Mouse (Mus musculus): ENCODE measurements around the gene Vil1. TPM values are rescaled to one million over a fixed set of nuclear protein-coding genes. Genes with fewer than 3 reads are reported as not detected.

Gene Vil1
- polyA plus RNA-seq, 1 experiment, result not detected

DNA sequence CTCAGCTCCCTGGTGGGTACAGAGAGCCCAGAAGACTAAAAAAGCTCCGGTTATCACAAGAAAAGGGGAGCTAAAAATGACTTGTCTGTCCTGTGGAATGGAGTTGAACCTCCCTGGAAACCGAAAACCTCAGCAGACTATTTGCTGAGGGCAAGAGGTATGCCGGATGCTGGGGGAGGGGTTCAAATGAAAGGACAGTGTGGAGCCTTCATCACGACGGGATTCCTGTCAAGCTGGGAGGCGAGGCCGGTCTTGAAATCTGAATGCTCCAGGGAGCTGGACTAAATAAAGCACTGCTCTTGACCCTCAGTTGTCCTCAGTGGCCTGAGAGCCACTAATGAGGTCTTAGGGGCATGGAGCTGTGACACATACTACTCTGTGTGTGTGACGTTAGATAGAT, 14.0 kb downstream of the Vil1 start:
- WGBS, result 87% methylated on average over 8 of the region's 8 CpGs
- DNase-seq (ENCODE audit: low read depth in 1 of 2, low spot score in 2 of 2), result no peak
- Histone ChIP-seq H3K27ac (ENCODE audit: insufficient read depth, low read length) (no peak overlapping the region), H3K27me3 (ENCODE audit: control insufficient read depth, insufficient read depth, low read length) (no peaks in the 10 kb centered on the region), H3K36me3 (ENCODE audit: control insufficient read depth, insufficient read depth, low read length) (no peaks in the 10 kb centered on the region), H3K4me3 (ENCODE audit: extremely low read depth, insufficient read depth, insufficient read length) (no peak overlapping the region), H3K4me1 (ENCODE audit: control insufficient read depth, insufficient read depth, insufficient read length) (no peaks in the 10 kb centered on the region)
- TF ChIP-seq CTCF (IDR thresholded peaks at IDR 0.05; ENCODE audit: extremely low read depth, insufficient read depth, insufficient read length, insufficient replicate concordance) (no peak), POLR2A (IDR thresholded peaks at IDR 0.05; ENCODE audit: low read depth, low read length) (no peak)

DNA sequence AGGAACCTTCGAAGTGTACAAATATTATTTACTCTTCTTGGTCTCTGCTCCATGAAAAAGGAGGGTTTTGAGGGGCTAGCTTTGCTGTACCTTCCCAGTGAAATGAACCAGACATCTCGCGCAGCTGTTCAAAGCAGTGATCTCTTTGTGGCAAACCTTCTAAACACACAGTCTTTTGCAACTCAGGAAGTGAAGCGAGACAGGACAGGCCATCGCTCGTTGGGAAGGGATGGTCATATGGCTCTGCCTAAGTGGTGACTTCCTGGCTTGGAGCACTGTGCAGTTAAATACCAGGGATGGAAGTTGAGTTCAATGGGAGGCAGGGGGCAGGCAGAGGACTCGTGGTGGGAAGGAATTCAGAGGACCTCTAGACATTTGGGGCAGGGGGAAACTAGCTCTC, 16.7 kb downstream of the Vil1 start:
- H3K36me3 ChIP-seq (ENCODE audit: control insufficient read depth, insufficient read depth, low read length), result no peaks in the 10 kb centered on the region
- DNase-seq (ENCODE audit: low read depth in 1 of 2, low spot score in 2 of 2), result no peak
- H3K4me3 ChIP-seq (ENCODE audit: extremely low read depth, insufficient read depth, insufficient read length), result no peak overlapping the region
- no peaks in the 10 kb centered on the region for H3K27me3 ChIP-seq (ENCODE audit: control insufficient read depth, insufficient read depth, low read length)
- no peak for TF ChIP-seq POLR2A (IDR thresholded peaks at IDR 0.05; ENCODE audit: low read depth, low read length)
- TF ChIP-seq CTCF (IDR thresholded peaks at IDR 0.05; ENCODE audit: extremely low read depth, insufficient read depth, insufficient read length, insufficient replicate concordance), result no peak
- H3K27ac ChIP-seq (ENCODE audit: insufficient read depth, low read length), result no peak overlapping the region
- no peaks in the 10 kb centered on the region for H3K4me1 ChIP-seq (ENCODE audit: control insufficient read depth, insufficient read depth, insufficient read length)
- 48% methylated on average over 7 of the region's 7 CpGs for WGBS

DNA sequence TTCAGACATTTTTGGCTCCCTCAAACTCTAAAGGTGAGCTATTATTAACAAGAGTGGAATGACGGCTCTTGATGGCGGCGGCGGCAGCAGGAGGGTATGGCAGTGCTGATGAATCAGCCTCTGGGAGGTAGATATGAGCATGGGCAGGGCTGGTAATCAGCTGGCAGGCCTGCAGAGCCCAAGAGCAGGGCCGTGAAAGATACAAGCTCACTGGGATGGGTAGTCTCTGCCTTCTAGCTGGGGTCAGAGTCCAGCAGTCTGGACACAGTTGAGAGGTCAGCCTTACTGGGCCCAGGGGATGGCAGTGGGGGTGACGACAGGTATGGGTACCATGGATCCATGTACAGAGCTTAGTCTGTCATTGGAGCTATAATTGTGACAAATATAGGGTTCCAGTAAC, 24.0 kb downstream of the Vil1 start:
- no peaks in the 10 kb centered on the region for H3K27me3 ChIP-seq (ENCODE audit: control insufficient read depth, insufficient read depth, low read length)
- no peak overlapping the region for H3K27ac ChIP-seq (ENCODE audit: insufficient read depth, low read length)
- no peak overlapping the region for H3K4me3 ChIP-seq (ENCODE audit: extremely low read depth, insufficient read depth, insufficient read length)
- peaks cover 2% of the 10 kb centered on the region; the same call in 1 of the 2 replicates for H3K36me3 ChIP-seq (ENCODE audit: control insufficient read depth, insufficient read depth, low read length)
- WGBS, result 93% methylated on average over 6 of the region's 6 CpGs
- no peaks in the 10 kb centered on the region; the same call in 1 of the 2 replicates for H3K4me1 ChIP-seq (ENCODE audit: control insufficient read depth, insufficient read depth, insufficient read length)
- no peak for DNase-seq (ENCODE audit: low read depth in 1 of 2, low spot score in 2 of 2)
- TF ChIP-seq CTCF (IDR thresholded peaks at IDR 0.05; ENCODE audit: extremely low read depth, insufficient read depth, insufficient read length, insufficient replicate concordance) (no peak), POLR2A (IDR thresholded peaks at IDR 0.05; ENCODE audit: low read depth, low read length) (no peak)

DNA sequence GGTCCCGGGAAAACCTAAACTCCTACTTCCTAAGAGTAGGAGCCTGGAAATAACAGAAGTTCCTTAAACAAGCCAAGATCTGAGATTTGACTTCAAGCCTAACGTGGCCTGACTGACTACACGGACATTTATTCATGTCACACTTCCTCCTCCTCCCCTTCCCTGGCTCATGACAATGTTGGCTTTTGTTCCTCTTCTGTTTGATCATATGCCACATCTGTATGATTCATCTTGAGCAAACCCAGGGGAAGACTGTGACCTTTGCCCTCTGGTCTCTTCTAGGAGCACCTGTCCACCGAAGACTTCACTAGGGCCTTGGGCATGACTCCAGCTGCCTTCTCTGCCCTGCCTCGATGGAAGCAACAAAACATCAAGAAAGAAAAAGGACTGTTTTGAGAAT, 25.4 kb downstream of the Vil1 start:
- DNase-seq (ENCODE audit: low read depth in 1 of 2, low spot score in 2 of 2), result no peak
- WGBS, result 61% methylated on average over 5 of the region's 5 CpGs
- peaks cover 6% of the 10 kb centered on the region for H3K36me3 ChIP-seq (ENCODE audit: control insufficient read depth, insufficient read depth, low read length)

GRCm38 (mm10) chr1:74435563-74435962, 26.4 kb downstream of the Vil1 start:
- H3K4me1 ChIP-seq (ENCODE audit: control insufficient read depth, insufficient read depth, insufficient read length), result no peaks in the 10 kb centered on the region; the same call in 1 of the 2 replicates
- no peaks in the 10 kb centered on the region for H3K27me3 ChIP-seq (ENCODE audit: control insufficient read depth, insufficient read depth, low read length)
- H3K36me3 ChIP-seq (ENCODE audit: control insufficient read depth, insufficient read depth, low read length), result peaks cover 10% of the 10 kb centered on the region
- no peak overlapping the region for H3K27ac ChIP-seq (ENCODE audit: insufficient read depth, low read length)
- H3K4me3 ChIP-seq (ENCODE audit: extremely low read depth, insufficient read depth, insufficient read length), result no peak overlapping the region
- TF ChIP-seq POLR2A (IDR thresholded peaks at IDR 0.05; ENCODE audit: low read depth, low read length), result no peak
- no peak for TF ChIP-seq CTCF (IDR thresholded peaks at IDR 0.05; ENCODE audit: extremely low read depth, insufficient read depth, insufficient read length, insufficient replicate concordance)
- WGBS, result 28% methylated on average over 6 of the region's 6 CpGs
- peak in 1 of 2 experiments; percentile 25 for DNase-seq (ENCODE audit: low read depth in 1 of 2, low spot score in 2 of 2)

More for the DNA sequence above, 25.4 kb downstream of the Vil1 start:
- TF ChIP-seq POLR2A (IDR thresholded peaks at IDR 0.05; ENCODE audit: low read depth, low read length) (no peak), CTCF (IDR thresholded peaks at IDR 0.05; ENCODE audit: extremely low read depth, insufficient read depth, insufficient read length, insufficient replicate concordance) (no peak)
- H3K27ac ChIP-seq (ENCODE audit: insufficient read depth, low read length), result no peak overlapping the region
- H3K4me3 ChIP-seq (ENCODE audit: extremely low read depth, insufficient read depth, insufficient read length), result no peak overlapping the region
- no peaks in the 10 kb centered on the region for H3K27me3 ChIP-seq (ENCODE audit: control insufficient read depth, insufficient read depth, low read length)
- H3K4me1 ChIP-seq (ENCODE audit: control insufficient read depth, insufficient read depth, insufficient read length), result no peaks in the 10 kb centered on the region; the same call in 1 of the 2 replicates

- WGBS, result 91% methylated on average over 8 of the region's 8 CpGs
- H3K27me3 ChIP-seq (ENCODE audit: control insufficient read depth, insufficient read depth, low read length), result no peaks in the 10 kb centered on the region
- H3K36me3 ChIP-seq (ENCODE audit: control insufficient read depth, insufficient read depth, low read length), result peaks cover 13% of the 10 kb centered on the region
- TF ChIP-seq POLR2A (IDR thresholded peaks at IDR 0.05; ENCODE audit: low read depth, low read length), result no peak
- no peak for TF ChIP-seq CTCF (IDR thresholded peaks at IDR 0.05; ENCODE audit: extremely low read depth, insufficient read depth, insufficient read length, insufficient replicate concordance)
- no peaks in the 10 kb centered on the region; the same call in 1 of the 2 replicates for H3K4me1 ChIP-seq (ENCODE audit: control insufficient read depth, insufficient read depth, insufficient read length)
- no peak overlapping the region for H3K27ac ChIP-seq (ENCODE audit: insufficient read depth, low read length)
- no peak overlapping the region for H3K4me3 ChIP-seq (ENCODE audit: extremely low read depth, insufficient read depth, insufficient read length)
- no peak for DNase-seq (ENCODE audit: low read depth in 1 of 2, low spot score in 2 of 2)
These were observed 28.7 kb downstream of the Vil1 start for GRCm38 (mm10) chr1:74437702-74438427.
